Mouse (Mus musculus) fat pad, adult 2 months (tissue): ENCODE measurements around the gene AW549877.

Source experiments
- DNase-seq: peaks from one replicate; pipeline ENCODE4 v3.0.0-alpha.2; 2011; ENCODE audit warnings: low read depth, low spot score; ENCODE audit errors: extremely low read depth

Gene AW549877

GRCm38 (mm10) chr15:3984876-3985275 lies 10.7 kb downstream of the AW549877 start:
- DNase-seq, result no peak

DNA sequence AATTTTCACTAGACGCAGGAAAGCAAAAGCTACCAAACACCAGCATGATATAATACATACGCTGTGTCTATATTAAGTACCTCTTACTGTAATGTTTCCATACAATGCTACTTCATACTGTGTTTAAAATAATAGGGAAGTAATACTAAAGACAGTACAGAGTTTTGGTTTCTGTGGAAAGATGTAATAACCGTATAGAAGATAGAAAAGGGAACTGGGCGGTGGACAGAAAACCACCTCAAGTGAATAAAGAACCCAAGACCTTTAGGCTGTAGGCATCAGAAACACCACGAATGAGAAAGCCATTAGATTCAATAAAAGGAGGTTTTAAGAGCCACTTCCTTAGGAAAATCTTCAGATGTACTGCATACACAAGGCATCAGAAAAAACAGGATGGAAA lies 12.8 kb downstream of the AW549877 start:
- DNase-seq, result no peak

DNA sequence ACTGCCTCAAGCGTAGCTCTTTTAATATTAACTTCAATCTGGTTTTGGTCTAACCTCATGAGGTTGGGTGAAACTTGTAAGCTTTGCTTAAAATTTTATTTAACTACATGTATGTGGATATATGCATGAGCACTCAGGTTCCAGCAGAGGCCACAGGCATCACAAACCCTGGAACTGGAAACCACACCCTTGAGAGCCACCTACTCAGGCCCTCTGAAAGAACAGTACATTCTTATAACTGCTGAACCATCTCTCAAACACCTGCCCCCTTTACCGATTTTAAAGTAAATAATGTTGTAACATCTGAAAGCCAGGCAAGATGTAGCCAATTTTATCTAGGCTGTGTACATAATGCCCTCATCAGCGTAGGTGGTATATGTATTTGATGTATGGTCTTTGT lies 15.7 kb downstream of the AW549877 start:
- DNase-seq, result no peak

GRCm38 (mm10) chr15:3979061-3979848 lies 16.3 kb downstream of the AW549877 start, which contains the start of gene Fbxo4:
TSS of gene Fbxo4 (minus strand) at chr15:3979573.
- DNase-seq, result no peak

GRCm38 (mm10) chr15:3978279-3978678 lies 17.3 kb downstream of the AW549877 start:
- DNase-seq, result no peak

DNA sequence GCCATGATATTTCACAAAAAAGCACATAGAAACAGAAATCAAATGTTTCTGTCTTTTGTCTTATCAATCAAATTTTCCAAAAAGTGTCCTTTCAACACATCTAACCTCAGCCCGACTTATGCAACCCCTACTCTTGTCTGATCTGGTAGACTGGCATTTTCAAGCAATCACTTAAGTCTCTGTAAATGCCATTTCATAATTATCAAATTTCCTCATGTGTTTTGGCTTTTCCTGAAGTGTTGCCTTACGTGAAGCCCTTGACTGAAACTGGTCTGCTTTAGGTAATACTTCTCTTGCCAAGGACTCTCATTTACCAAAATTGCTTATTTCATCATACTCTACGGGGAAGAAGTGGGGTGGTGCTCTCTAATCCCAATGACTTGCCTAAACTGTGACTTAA lies 22.2 kb downstream of the AW549877 start:
- DNase-seq, result peak; percentile 85

DNA sequence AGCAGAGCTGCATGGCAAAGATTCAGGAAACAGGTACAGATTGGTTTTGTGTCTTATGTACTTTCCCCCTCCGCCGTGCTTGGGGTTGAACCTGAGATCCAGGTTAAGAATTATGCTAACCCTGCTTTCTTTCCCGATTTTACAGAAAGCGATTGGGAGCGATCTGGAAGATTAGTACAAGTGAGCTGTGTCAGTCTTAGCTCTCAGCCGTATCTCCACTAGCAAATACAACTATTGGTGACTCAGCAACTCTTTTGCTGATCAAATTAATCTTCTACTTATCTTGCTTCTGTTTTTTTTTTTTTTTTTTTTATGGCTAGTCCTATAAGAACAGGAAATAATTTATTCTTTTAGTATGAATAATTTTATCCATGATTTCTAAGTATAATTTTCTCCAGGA lies 25.4 kb downstream of the AW549877 start:
- no peak for DNase-seq

- DNase-seq, result no peak
Observed at GRCm38 (mm10) chr15:3969743-3970142, 25.8 kb downstream of the AW549877 start.

GRCm38 (mm10) chr15:3962251-3962650 lies 33.3 kb downstream of the AW549877 start:
- DNase-seq, result no peak

GRCm38 (mm10) chr15:3960094-3960493 lies 35.5 kb downstream of the AW549877 start:
- no peak for DNase-seq

DNA sequence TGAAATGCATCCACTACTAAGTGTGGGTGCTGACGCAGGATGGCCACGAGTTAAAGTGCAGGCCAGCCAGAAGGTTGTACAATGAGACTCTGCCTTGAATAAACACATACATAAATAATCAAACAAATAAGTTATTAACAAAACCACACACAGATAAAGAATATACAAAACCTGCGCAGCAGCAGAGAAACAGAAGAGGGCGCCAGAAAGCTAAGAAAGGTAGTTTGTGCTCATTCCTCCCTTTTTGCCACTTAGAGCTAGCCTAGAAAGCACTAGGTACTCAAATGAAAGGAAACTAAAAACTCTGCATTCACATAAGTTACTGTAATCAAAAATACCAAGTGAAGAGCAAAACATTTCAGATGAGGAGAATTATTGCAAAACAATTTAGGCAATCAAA lies 37.6 kb downstream of the AW549877 start:
- no peak for DNase-seq

DNA sequence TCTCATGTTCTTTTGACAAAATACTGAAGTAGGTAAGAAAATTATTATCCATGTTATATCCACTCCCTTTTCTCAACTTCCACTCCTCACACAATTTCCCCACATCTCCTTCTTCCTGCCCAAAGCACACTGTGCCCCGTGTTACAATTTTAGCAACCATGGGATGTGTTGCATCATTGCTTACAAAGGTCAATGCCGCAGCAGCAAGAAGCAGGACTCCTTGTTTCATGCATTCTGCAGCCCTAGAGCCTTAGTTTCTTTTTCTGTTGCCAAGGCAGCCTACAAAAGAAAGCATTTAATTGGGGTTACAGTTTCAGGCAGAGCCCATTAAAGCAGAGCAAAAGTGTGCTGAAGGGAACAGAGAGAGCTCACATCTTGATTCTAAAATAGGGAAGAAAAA lies 40.6 kb downstream of the AW549877 start:
- DNase-seq, result no peak

- no peak for DNase-seq
Observed at GRCm38 (mm10) chr15:3938132-3938531, 57.4 kb downstream of the AW549877 start.

DNA sequence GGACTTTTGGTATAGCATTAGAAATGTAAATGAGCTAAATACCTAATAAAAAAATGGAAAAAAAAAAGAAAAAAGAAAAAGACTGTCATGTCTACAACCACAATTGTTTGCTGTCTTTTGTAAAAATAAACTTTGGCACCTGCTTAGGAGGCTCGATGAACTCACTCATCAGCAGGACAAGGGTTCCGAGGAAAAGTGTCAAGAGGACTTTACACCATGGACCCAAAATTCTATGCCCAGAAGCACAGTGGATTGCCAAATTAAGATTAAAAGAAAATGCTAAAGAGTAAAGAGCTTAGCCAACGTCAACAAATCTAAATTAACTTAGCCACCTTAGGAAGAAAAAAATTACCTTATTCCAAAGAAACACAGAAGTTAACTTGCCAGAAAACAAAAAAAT lies 59.5 kb downstream of the AW549877 start:
- no peak for DNase-seq

- no peak for DNase-seq
Observed at GRCm38 (mm10) chr15:3933466-3933865, 62.1 kb downstream of the AW549877 start.
